Mouse (Mus musculus): Measurements from ENCODE around the gene Rad23a. TPM values are rescaled to one million over a fixed set of nuclear protein-coding genes. Genes with fewer than 3 reads are reported as not detected.

Rad23a gene
- total and polyA plus RNA-seq, 3 experiments: 38.7 to 414 (median 116) TPM

GRCm38 (mm10) chr8:84787523-84788302 is 52.8 kb downstream of the Rad23a start:
- Histone ChIP-seq H3K4me1 (ENCODE audit: insufficient read depth, low read depth, low read length) (peaks cover 14% of the 10 kb centered on the region), H3K9me3 (replicated peaks) (peaks cover 7% of the 10 kb centered on the region), H3K27me3 (ENCODE audit: insufficient read depth, low read length) (peaks cover 72% of the 10 kb centered on the region), H3K4me3 (ENCODE audit: low read depth, low read length) (no peak overlapping the region), H3K36me3 (replicated peaks) (peaks cover 32% of the 10 kb centered on the region)
- TF ChIP-seq TAL1 (conservative IDR thresholded peaks at IDR 0.05; ENCODE audit: low read depth, low read length) (no peak), GATA1 (IDR thresholded peaks at IDR 0.05; ENCODE audit: borderline replicate concordance, low read length) (no peak), GATA2 (IDR thresholded peaks at IDR 0.05; ENCODE audit: borderline replicate concordance, low read depth, low read length) (no peak), CTCF (IDR thresholded peaks at IDR 0.05; ENCODE audit: low read depth, low read length) (no peak), POLR2AphosphoS5 (IDR thresholded peaks at IDR 0.05; ENCODE audit: insufficient replicate concordance, low read depth, low read length) (no peak)
- DNase-seq (ENCODE audit: low spot score) (no peak), ATAC-seq (ENCODE audit: extremely low read depth, insufficient number of reproducible peaks, low FRiP score, poor library complexity, severe bottlenecking) (no peak)

GRCm38 (mm10) chr8:84786801-84787467 is 53.5 kb downstream of the Rad23a start:
- peaks cover 30% of the 10 kb centered on the region for H3K36me3 ChIP-seq (replicated peaks)
- no peak for ATAC-seq (ENCODE audit: extremely low read depth, insufficient number of reproducible peaks, low FRiP score, poor library complexity, severe bottlenecking)

GRCm38 (mm10) chr8:84785756-84786677 is 54.4 kb downstream of the Rad23a start:
- H3K4me3 ChIP-seq (ENCODE audit: low read depth, low read length): no peak overlapping the region
- H3K36me3 ChIP-seq (replicated peaks): peaks cover 34% of the 10 kb centered on the region
- ATAC-seq (ENCODE audit: extremely low read depth, insufficient number of reproducible peaks, low FRiP score, poor library complexity, severe bottlenecking): no peak
- peaks cover 11% of the 10 kb centered on the region for H3K4me1 ChIP-seq (ENCODE audit: insufficient read depth, low read depth, low read length)
- H3K27me3 ChIP-seq (ENCODE audit: insufficient read depth, low read length): peaks cover 79% of the 10 kb centered on the region
- DNase-seq (ENCODE audit: low spot score): no peak
- TF ChIP-seq CTCF (IDR thresholded peaks at IDR 0.05; ENCODE audit: low read depth, low read length): no peak
- no peak for TF ChIP-seq GATA2 (IDR thresholded peaks at IDR 0.05; ENCODE audit: borderline replicate concordance, low read depth, low read length)
- no peak for TF ChIP-seq TAL1 (conservative IDR thresholded peaks at IDR 0.05; ENCODE audit: low read depth, low read length)
- no peak for TF ChIP-seq GATA1 (IDR thresholded peaks at IDR 0.05; ENCODE audit: borderline replicate concordance, low read length)
- TF ChIP-seq POLR2AphosphoS5 (IDR thresholded peaks at IDR 0.05; ENCODE audit: insufficient replicate concordance, low read depth, low read length): no peak
- H3K9me3 ChIP-seq (replicated peaks): peaks cover 7% of the 10 kb centered on the region

More at GRCm38 (mm10) chr8:84786801-84787467, 53.5 kb downstream of the Rad23a start:
- TF ChIP-seq GATA2 (IDR thresholded peaks at IDR 0.05; ENCODE audit: borderline replicate concordance, low read depth, low read length) (no peak), CTCF (IDR thresholded peaks at IDR 0.05; ENCODE audit: low read depth, low read length) (no peak), GATA1 (IDR thresholded peaks at IDR 0.05; ENCODE audit: borderline replicate concordance, low read length) (no peak), POLR2AphosphoS5 (IDR thresholded peaks at IDR 0.05; ENCODE audit: insufficient replicate concordance, low read depth, low read length) (no peak), TAL1 (conservative IDR thresholded peaks at IDR 0.05; ENCODE audit: low read depth, low read length) (no peak)
- H3K4me3 ChIP-seq (ENCODE audit: low read depth, low read length): no peak overlapping the region
- no peak for DNase-seq (ENCODE audit: low spot score)
- peaks cover 11% of the 10 kb centered on the region for H3K4me1 ChIP-seq (ENCODE audit: insufficient read depth, low read depth, low read length)
- H3K27me3 ChIP-seq (ENCODE audit: insufficient read depth, low read length): peaks cover 75% of the 10 kb centered on the region
- H3K9me3 ChIP-seq (replicated peaks): peaks cover 7% of the 10 kb centered on the region

GRCm38 (mm10) chr8:84785506-84785755 is 55.0 kb downstream of the Rad23a start:
- DNase-seq (ENCODE audit: low spot score) (no peak), ATAC-seq (ENCODE audit: extremely low read depth, insufficient number of reproducible peaks, low FRiP score, poor library complexity, severe bottlenecking) (no peak)
- Histone ChIP-seq H3K4me1 (ENCODE audit: insufficient read depth, low read depth, low read length) (peaks cover 11% of the 10 kb centered on the region), H3K27me3 (ENCODE audit: insufficient read depth, low read length) (peaks cover 73% of the 10 kb centered on the region), H3K4me3 (ENCODE audit: low read depth, low read length) (no peak overlapping the region), H3K36me3 (replicated peaks) (peaks cover 34% of the 10 kb centered on the region), H3K9me3 (replicated peaks) (peaks cover 7% of the 10 kb centered on the region)
- TF ChIP-seq GATA1 (IDR thresholded peaks at IDR 0.05; ENCODE audit: borderline replicate concordance, low read length) (no peak), GATA2 (IDR thresholded peaks at IDR 0.05; ENCODE audit: borderline replicate concordance, low read depth, low read length) (no peak), POLR2AphosphoS5 (IDR thresholded peaks at IDR 0.05; ENCODE audit: insufficient replicate concordance, low read depth, low read length) (no peak), CTCF (IDR thresholded peaks at IDR 0.05; ENCODE audit: low read depth, low read length) (no peak), TAL1 (conservative IDR thresholded peaks at IDR 0.05; ENCODE audit: low read depth, low read length) (no peak)

GRCm38 (mm10) chr8:84784681-84785505 is 55.6 kb downstream of the Rad23a start:
- Histone ChIP-seq H3K27me3 (ENCODE audit: insufficient read depth, low read length) (peaks cover 69% of the 10 kb centered on the region), H3K4me1 (ENCODE audit: insufficient read depth, low read depth, low read length) (peaks cover 11% of the 10 kb centered on the region), H3K4me3 (ENCODE audit: low read depth, low read length) (0 out of 2 replicates have a peak overlapping the region, but pooled peaks have one; percentile 8), H3K36me3 (replicated peaks) (peaks cover 34% of the 10 kb centered on the region), H3K9me3 (replicated peaks) (peaks cover 7% of the 10 kb centered on the region)
- DNase-seq (ENCODE audit: low spot score): no peak
- TF ChIP-seq POLR2AphosphoS5 (IDR thresholded peaks at IDR 0.05; ENCODE audit: insufficient replicate concordance, low read depth, low read length) (no peak), GATA1 (IDR thresholded peaks at IDR 0.05; ENCODE audit: borderline replicate concordance, low read length) (no peak), GATA2 (IDR thresholded peaks at IDR 0.05; ENCODE audit: borderline replicate concordance, low read depth, low read length) (no peak), CTCF (IDR thresholded peaks at IDR 0.05; ENCODE audit: low read depth, low read length) (no peak), TAL1 (conservative IDR thresholded peaks at IDR 0.05; ENCODE audit: low read depth, low read length) (no peak)
- ATAC-seq (ENCODE audit: extremely low read depth, insufficient number of reproducible peaks, low FRiP score, poor library complexity, severe bottlenecking): no peak

Other genes with a start within 250 kb of the Rad23a start
Only the 20 nearest of the 31 such genes appear.
- 63.3 and 64.9 TPM in 2 replicates for gene Trmt1, start 154.4 kb downstream of the Rad23a start, total RNA-seq (2014; fragmentation: Nextera tagmentation)
- gene Trmt1, start 154.4 kb downstream of the Rad23a start, total RNA-seq (2017): 68.2 and 96.4 TPM in 2 replicates
- 244 and 260 TPM in 2 replicates for gene Trmt1, start 154.4 kb downstream of the Rad23a start, polyA plus RNA-seq (2012)
- 120 and 125 TPM in 2 replicates for gene Nacc1, start 152.8 kb downstream of the Rad23a start, total RNA-seq (2014; fragmentation: Nextera tagmentation)
- 48.1 and 54.5 TPM in 2 replicates for gene Nacc1, start 152.8 kb downstream of the Rad23a start, total RNA-seq (2017)
- 207 and 224 TPM in 2 replicates for gene Nacc1, start 152.8 kb downstream of the Rad23a start, polyA plus RNA-seq (2012)
- 136 and 138 TPM in 2 replicates for gene Lyl1, start 139.2 kb downstream of the Rad23a start, total RNA-seq (2014; fragmentation: Nextera tagmentation)
- gene Lyl1, start 139.2 kb downstream of the Rad23a start, total RNA-seq (2017): 81.2 and 95.6 TPM in 2 replicates
- gene Lyl1, start 139.2 kb downstream of the Rad23a start, polyA plus RNA-seq (2012): 550 and 561 TPM in 2 replicates
- gene G430095P16Rik, start 117.7 kb downstream of the Rad23a start, total RNA-seq (2014; fragmentation: Nextera tagmentation): 39.9 and 54.3 TPM in 2 replicates
- 11.0 and 11.3 TPM in 2 replicates for gene G430095P16Rik, start 117.7 kb downstream of the Rad23a start, total RNA-seq (2017)
- gene G430095P16Rik, start 117.7 kb downstream of the Rad23a start, polyA plus RNA-seq (2012): 35.2 and 42.7 TPM in 2 replicates
- gene Nfix, start 40.3 kb downstream of the Rad23a start, total RNA-seq (2014; fragmentation: Nextera tagmentation): 30.0 and 34.0 TPM in 2 replicates
- gene Nfix, start 40.3 kb downstream of the Rad23a start, total RNA-seq (2017): 2.7 and 4.3 TPM in 2 replicates
- 14.3 and 16.2 TPM in 2 replicates for gene Nfix, start 40.3 kb downstream of the Rad23a start, polyA plus RNA-seq (2012)
- gene Dand5, start 17.8 kb downstream of the Rad23a start, total RNA-seq (2014; fragmentation: Nextera tagmentation): 7.1 and 7.7 TPM in 2 replicates
- 1.8 and 2.2 TPM in 2 replicates for gene Dand5, start 17.8 kb downstream of the Rad23a start, total RNA-seq (2017)
- gene Dand5, start 17.8 kb downstream of the Rad23a start, polyA plus RNA-seq (2012): 1.4 and 2.1 TPM in 2 replicates
- gene Gadd45gip1, start 9.1 kb downstream of the Rad23a start, total RNA-seq (2014; fragmentation: Nextera tagmentation): 10.0 and 13.0 TPM in 2 replicates
- gene Gadd45gip1, start 9.1 kb downstream of the Rad23a start, total RNA-seq (2017): 20.4 and 20.9 TPM in 2 replicates
- 79.7 and 93.0 TPM in 2 replicates for gene Gadd45gip1, start 9.1 kb downstream of the Rad23a start, polyA plus RNA-seq (2012)
- 406 and 435 TPM in 2 replicates for gene Calr, start 6.3 kb upstream of the Rad23a start, total RNA-seq (2014; fragmentation: Nextera tagmentation)
- 831 and 954 TPM in 2 replicates for gene Calr, start 6.3 kb upstream of the Rad23a start, total RNA-seq (2017)
- gene Calr, start 6.3 kb upstream of the Rad23a start, polyA plus RNA-seq (2012): 248 and 253 TPM in 2 replicates
- 35.3 and 39.6 TPM in 2 replicates for gene Farsa, start 16.3 kb upstream of the Rad23a start, total RNA-seq (2014; fragmentation: Nextera tagmentation)
- gene Farsa, start 16.3 kb upstream of the Rad23a start, total RNA-seq (2017): 182 and 203 TPM in 2 replicates
- gene Farsa, start 16.3 kb upstream of the Rad23a start, polyA plus RNA-seq (2012): 138 and 152 TPM in 2 replicates
- gene Syce2, start 31.4 kb upstream of the Rad23a start, total RNA-seq (2014; fragmentation: Nextera tagmentation): 370 and 371 TPM in 2 replicates
- gene Syce2, start 31.4 kb upstream of the Rad23a start, total RNA-seq (2017): 319 and 358 TPM in 2 replicates
- 261 and 336 TPM in 2 replicates for gene Syce2, start 31.4 kb upstream of the Rad23a start, polyA plus RNA-seq (2012)
- gene Gcdh, start 53.3 kb upstream of the Rad23a start, total RNA-seq (2014; fragmentation: Nextera tagmentation): 17.7 and 26.6 TPM in 2 replicates
- 35.2 and 45.8 TPM in 2 replicates for gene Gcdh, start 53.3 kb upstream of the Rad23a start, total RNA-seq (2017)
- 66.4 and 69.8 TPM in 2 replicates for gene Gcdh, start 53.3 kb upstream of the Rad23a start, polyA plus RNA-seq (2012)
- 69.9 and 75.0 TPM in 2 replicates for gene Klf1, start 61.3 kb upstream of the Rad23a start, total RNA-seq (2014; fragmentation: Nextera tagmentation)
- 51.5 and 56.1 TPM in 2 replicates for gene Klf1, start 61.3 kb upstream of the Rad23a start, total RNA-seq (2017)
- gene Klf1, start 61.3 kb upstream of the Rad23a start, polyA plus RNA-seq (2012): 193 and 253 TPM in 2 replicates
- 116 and 118 TPM in 2 replicates for gene Dnase2a, start 67.9 kb upstream of the Rad23a start, total RNA-seq (2014; fragmentation: Nextera tagmentation)
- 147 and 170 TPM in 2 replicates for gene Dnase2a, start 67.9 kb upstream of the Rad23a start, total RNA-seq (2017)
- 40.2 and 75.0 TPM in 2 replicates for gene Dnase2a, start 67.9 kb upstream of the Rad23a start, polyA plus RNA-seq (2012)
- gene Mast1, start 96.7 kb upstream of the Rad23a start, total RNA-seq (2014; fragmentation: Nextera tagmentation): not detected in 2 replicates
- 0.23 and 0.27 TPM in 2 replicates for gene Mast1, start 96.7 kb upstream of the Rad23a start, total RNA-seq (2017)
- gene Mast1, start 96.7 kb upstream of the Rad23a start, polyA plus RNA-seq (2012): 0.16 and 0.25 TPM in 2 replicates
- not detected in 2 replicates for gene Rtbdn, start 106.3 kb upstream of the Rad23a start, total RNA-seq (2014; fragmentation: Nextera tagmentation)
- 0.11 and 0.12 TPM in 2 replicates for gene Rtbdn, start 106.3 kb upstream of the Rad23a start, total RNA-seq (2017)
- gene Rtbdn, start 106.3 kb upstream of the Rad23a start, polyA plus RNA-seq (2012): not detected in 2 replicates
- gene Gm49661, start 128.8 kb upstream of the Rad23a start, total RNA-seq (2014; fragmentation: Nextera tagmentation): not detected in 2 replicates
- gene Gm49661, start 128.8 kb upstream of the Rad23a start, total RNA-seq (2017): not detected in 2 replicates
- gene Gm49661, start 128.8 kb upstream of the Rad23a start, polyA plus RNA-seq (2012): not detected in 2 replicates
- gene Prdx2, start 128.9 kb upstream of the Rad23a start, total RNA-seq (2014; fragmentation: Nextera tagmentation): 134 and 185 TPM in 2 replicates
- gene Prdx2, start 128.9 kb upstream of the Rad23a start, total RNA-seq (2017): 299 and 388 TPM in 2 replicates
- 19.6 and 86.4 TPM in 2 replicates for gene Prdx2, start 128.9 kb upstream of the Rad23a start, polyA plus RNA-seq (2012)
- 162 and 174 TPM in 2 replicates for gene Rnaseh2a, start 129.1 kb upstream of the Rad23a start, total RNA-seq (2014; fragmentation: Nextera tagmentation)
- 94.1 and 132 TPM in 2 replicates for gene Rnaseh2a, start 129.1 kb upstream of the Rad23a start, total RNA-seq (2017)
- gene Rnaseh2a, start 129.1 kb upstream of the Rad23a start, polyA plus RNA-seq (2012): 477 and 636 TPM in 2 replicates
- 25.6 and 38.5 TPM in 2 replicates for gene Junb, start 138.1 kb upstream of the Rad23a start, total RNA-seq (2014; fragmentation: Nextera tagmentation)
- 23.8 and 33.6 TPM in 2 replicates for gene Junb, start 138.1 kb upstream of the Rad23a start, total RNA-seq (2017)
- 66.8 and 78.5 TPM in 2 replicates for gene Junb, start 138.1 kb upstream of the Rad23a start, polyA plus RNA-seq (2012)
- gene Hook2, start 149.9 kb upstream of the Rad23a start, total RNA-seq (2014; fragmentation: Nextera tagmentation): 2.7 and 3.4 TPM in 2 replicates
- 7.9 and 8.2 TPM in 2 replicates for gene Hook2, start 149.9 kb upstream of the Rad23a start, total RNA-seq (2017)
- 12.2 and 12.7 TPM in 2 replicates for gene Hook2, start 149.9 kb upstream of the Rad23a start, polyA plus RNA-seq (2012)

Data from G1E (cell line).